Comparison of ENCODE assay signal across 20 mouse cellular contexts in the genomic region with DNA sequence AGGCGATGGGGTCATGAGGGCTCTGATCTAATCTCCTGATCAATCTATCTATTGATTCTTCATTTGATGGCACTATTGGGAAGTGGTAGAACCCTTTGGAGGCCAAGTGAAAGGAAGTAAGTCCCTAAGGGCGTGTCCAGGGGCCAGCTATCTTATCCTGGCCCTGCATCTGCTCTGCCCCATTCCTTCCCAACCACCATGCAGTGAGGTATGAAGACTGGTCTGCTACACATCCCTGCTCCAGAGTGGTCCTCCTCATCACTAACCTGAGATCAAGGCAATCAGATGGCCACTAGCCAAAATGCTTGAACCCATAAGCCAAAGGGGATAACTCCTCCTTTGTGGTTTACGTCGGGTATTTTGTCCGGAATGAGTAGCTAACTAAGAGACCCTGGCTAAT.
"Had no signal": no experiment of that assay in that cellular context is flagged by ENCODE, and none has a peak within 500 bp of the region (broad histone marks: within the 10 kb centered on the region; RNA-seq: fewer than 3 reads in every experiment).

No protein-coding gene starts in this region.

- H3K36me3 ChIP-seq: intestine, embryonic 15.5 days; kidney, embryonic 15.5 days; limb, embryonic 12.5 days; limb, embryonic 15.5 days; midbrain, embryonic 12.5 days; neural tube, embryonic 13.5 days had no signal

- H3K27me3 ChIP-seq: intestine, embryonic 15.5 days; kidney, embryonic 15.5 days; limb, embryonic 12.5 days; limb, embryonic 15.5 days; midbrain, embryonic 12.5 days; neural tube, embryonic 13.5 days had no signal

- H3K9ac ChIP-seq: intestine, embryonic 15.5 days; kidney, embryonic 15.5 days; limb, embryonic 12.5 days; limb, embryonic 15.5 days; lung, embryonic 14.5 days; midbrain, embryonic 12.5 days; neural tube, embryonic 13.5 days had no signal

- ATAC-seq: intestine, embryonic 15.5 days; lung, postnatal 0 days; midbrain, embryonic 16.5 days had no signal

- H3K4me3 ChIP-seq: intestine, embryonic 15.5 days; kidney, embryonic 15.5 days; limb, embryonic 12.5 days; limb, embryonic 15.5 days; midbrain, embryonic 12.5 days; myocyte; neural tube, embryonic 13.5 days had no signal

- DNase-seq: kidney, adult 11 months; kidney, adult 8-10 months; kidney, postnatal 10 days; kidney, postnatal 36 days; left cerebral cortex, postnatal 4 days; lung, embryonic 14.5 days; retina, postnatal 1 day; right cerebral cortex, postnatal 4 days; thymus, adult 18-20 months; thymus, postnatal 36 days had no signal

- H3K27ac ChIP-seq: intestine, embryonic 15.5 days; kidney, embryonic 15.5 days; limb, embryonic 12.5 days; limb, embryonic 15.5 days; macrophage; midbrain, embryonic 12.5 days; neural tube, embryonic 13.5 days had no signal

- H3K9me3 ChIP-seq: intestine, embryonic 15.5 days; kidney, embryonic 15.5 days; limb, embryonic 12.5 days; limb, embryonic 15.5 days; midbrain, embryonic 12.5 days; neural tube, embryonic 13.5 days had no signal

- H3K4me1 ChIP-seq: intestine, embryonic 15.5 days; kidney, embryonic 15.5 days; limb, embryonic 12.5 days; limb, embryonic 15.5 days; midbrain, embryonic 12.5 days; neural tube, embryonic 13.5 days had no signal

- H3K4me2 ChIP-seq: intestine, embryonic 15.5 days; kidney, embryonic 15.5 days; limb, embryonic 12.5 days; limb, embryonic 15.5 days; lung, embryonic 14.5 days; midbrain, embryonic 12.5 days; neural tube, embryonic 13.5 days had no signal
